Mouse (Mus musculus) liver, embryonic 16.5 days (tissue): ENCODE results near the gene Taf5l. TPM values are rescaled to one million over a fixed set of nuclear protein-coding genes. Genes with fewer than 3 reads are reported as not detected.

Experiments
- ATAC-seq: fragments of 200-750 bp; cut with Nextera tagmentation; 2 replicates; pipeline ENCODE4 v1.8.0; 2017; ENCODE audit warnings: low read depth, mild to moderate bottlenecking, moderate number of reproducible peaks, moderate library complexity
- H3K27ac ChIP-seq: fragments of 300-500 bp; sonication (generic); 2 replicates; pipeline ENCODE4 v1.5.1; 2014; ENCODE audit warnings: mild to moderate bottlenecking, low read length
- H3K27me3 ChIP-seq: fragments of 300-500 bp; sonication (generic); 2 replicates; pipeline ENCODE4 v1.6.1; 2014; ENCODE audit warnings: low read depth, low read length, mixed read lengths; ENCODE audit not compliant: control insufficient read depth, insufficient read depth
- H3K36me3 ChIP-seq: fragments of 300-500 bp; sonication (generic); 2 replicates; pipeline ENCODE4 v1.6.1; 2014; ENCODE audit warnings: mild to moderate bottlenecking; ENCODE audit not compliant: control insufficient read depth, insufficient read depth
- H3K4me1 ChIP-seq: fragments of 300-500 bp; sonication (generic); 2 replicates; pipeline ENCODE4 v1.6.1; 2014; ENCODE audit warnings: low read depth, low read length, mixed read lengths; ENCODE audit not compliant: control insufficient read depth
- H3K4me2 ChIP-seq: fragments of 300-500 bp; sonication (generic); 2 replicates; pipeline ENCODE4 v1.6.1; 2014; ENCODE audit warnings: low read depth, low read length, mixed read lengths
- H3K4me3 ChIP-seq: fragments of 300-500 bp; sonication (generic); 2 replicates; pipeline ENCODE4 v1.5.1; 2014; ENCODE audit warnings: low read depth, mild to moderate bottlenecking, low read length
- H3K9ac ChIP-seq: fragments of 300-500 bp; sonication (generic); 2 replicates; pipeline ENCODE4 v1.6.1; 2014; ENCODE audit warnings: low read depth, low read length
- H3K9me3 ChIP-seq: fragments of 300-500 bp; sonication (generic); replicated peaks from 2 replicates; pipeline ENCODE4 v1.6.1; 2016; ENCODE audit warnings: low read length; ENCODE audit not compliant: control insufficient read depth
- WGBS: fragments of 180-500 bp; shearing (Covaris S2); extraction: QIAGEN DNeasy Blood & Tissue Kit; methylation state at CpG from one replicate; pipeline ENCODE4 v1.1.7; 2014; ENCODE audit not compliant: insufficient replicate concordance; 5-methylcytosine and 5-hydroxymethylcytosine counted together
- polyA plus RNA-seq: library from polyadenylated mRNA; unstranded; fragments of >200 nt; fragmentation: Nextera tagmentation; extraction: Ambion mirVana; gene quantifications from 2 replicates; pipeline ENCODE4 v1.2.1, GENCODE M21; 2015

Taf5l gene
- polyA plus RNA-seq, 1 experiment from 2014 or later, result 19.6 TPM

DNA sequence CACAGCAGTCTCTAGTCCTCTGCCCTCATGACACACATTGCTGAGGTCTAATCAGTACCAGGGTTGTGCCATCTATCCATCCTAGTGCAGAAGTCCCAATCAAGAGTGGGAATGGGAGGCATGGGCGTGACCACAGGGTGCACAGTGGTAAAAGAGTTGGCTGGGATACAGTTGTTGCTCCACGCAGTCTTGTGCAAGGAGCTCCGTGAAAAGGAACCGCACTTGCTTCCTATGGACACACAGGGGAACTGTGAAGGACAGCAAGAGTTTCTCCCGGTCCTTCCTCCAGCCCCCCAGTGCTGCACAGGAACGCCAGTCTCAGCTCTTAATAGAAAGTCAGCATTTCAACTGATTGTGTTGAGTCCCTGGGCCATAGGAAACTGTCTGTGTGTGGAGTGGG lies 61.7 kb downstream of the Taf5l start:
- Histone ChIP-seq H3K27ac (no peak overlapping the region), H3K9me3 (no peaks in the 10 kb centered on the region), H3K4me2 (no peak overlapping the region), H3K27me3 (no peaks in the 10 kb centered on the region), H3K36me3 (peaks cover 99% of the 10 kb centered on the region), H3K9ac (no peak overlapping the region), H3K4me1 (peaks cover 7% of the 10 kb centered on the region), H3K4me3 (no peak overlapping the region)
- ATAC-seq, result no peak
- 88% methylated on average over 6 of the region's 6 CpGs for WGBS

DNA sequence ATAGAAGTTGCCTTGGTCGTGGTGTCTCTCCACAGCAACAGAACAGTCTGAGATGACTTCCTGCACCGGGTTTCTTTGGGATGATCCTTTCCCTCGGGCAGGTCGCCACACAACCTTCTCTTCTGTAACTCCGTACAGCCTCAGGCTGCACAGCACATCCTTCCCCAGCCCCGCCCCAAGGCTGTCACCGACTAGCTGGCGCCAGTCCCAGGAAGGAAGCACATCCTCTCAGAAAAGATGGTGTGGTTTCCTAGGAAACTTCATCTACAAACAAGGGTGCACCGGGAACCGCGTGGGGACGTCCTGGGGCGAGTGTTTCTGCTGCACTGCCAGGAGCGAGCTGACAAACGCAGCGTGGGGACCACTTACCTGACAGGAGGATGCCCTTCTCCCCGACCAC lies 63.1 kb downstream of the Taf5l start:
- Histone ChIP-seq H3K4me3 (no peak overlapping the region), H3K9ac (no peak overlapping the region), H3K36me3 (peaks cover 99% of the 10 kb centered on the region), H3K4me2 (no peak overlapping the region), H3K4me1 (peaks cover 7% of the 10 kb centered on the region), H3K9me3 (no peaks in the 10 kb centered on the region), H3K27ac (no peak overlapping the region), H3K27me3 (no peaks in the 10 kb centered on the region)
- no peak for ATAC-seq
- WGBS, result 82% methylated on average over 17 of the region's 17 CpGs

DNA sequence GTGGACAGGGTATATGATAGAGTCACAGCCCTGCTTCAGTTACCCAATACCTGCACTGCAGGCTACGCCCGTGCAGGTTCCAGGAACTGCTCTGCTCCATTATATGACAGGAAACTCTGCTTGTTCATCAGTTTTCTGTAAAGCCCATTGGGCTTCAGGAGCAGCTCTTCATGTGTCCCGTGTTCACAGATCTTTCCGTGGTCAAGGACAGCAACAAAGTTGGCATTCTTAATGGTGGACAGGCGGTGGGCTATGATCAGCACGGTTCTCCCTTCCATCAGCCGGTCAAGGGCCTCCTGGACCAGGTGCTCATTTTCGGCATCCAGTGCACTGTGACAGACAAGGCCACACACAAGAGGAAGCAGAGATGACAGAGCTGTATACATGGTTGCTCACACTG lies 67.0 kb downstream of the Taf5l start:
- Histone ChIP-seq H3K9ac (no peak overlapping the region), H3K27ac (no peak overlapping the region), H3K9me3 (no peaks in the 10 kb centered on the region), H3K4me3 (no peak overlapping the region), H3K4me2 (no peak overlapping the region), H3K27me3 (no peaks in the 10 kb centered on the region), H3K4me1 (peaks cover 12% of the 10 kb centered on the region), H3K36me3 (peaks cover 81% of the 10 kb centered on the region)
- ATAC-seq, result no peak
- 91% methylated on average over 8 of the region's 8 CpGs for WGBS

DNA sequence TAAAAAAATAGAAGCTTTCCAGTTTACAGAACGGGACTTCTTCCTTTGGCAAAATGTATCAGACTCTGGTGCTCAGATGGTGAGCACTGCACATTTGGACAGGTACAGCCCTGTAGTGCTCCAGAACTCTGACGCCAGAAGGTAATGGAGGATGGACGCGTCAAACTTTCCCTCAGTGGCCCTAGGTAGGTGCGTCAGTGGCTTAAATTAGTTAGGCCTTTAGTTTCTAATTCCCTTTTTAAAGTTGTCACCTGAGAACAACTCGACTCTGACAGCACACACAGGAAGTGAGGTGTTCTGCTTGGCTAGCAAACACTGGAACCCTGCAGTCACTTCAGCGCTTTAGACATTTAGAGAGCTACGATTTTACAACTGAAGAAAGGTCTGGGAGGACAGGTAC lies 67.5 kb downstream of the Taf5l start:
- H3K4me2 ChIP-seq, result no peak overlapping the region

DNA sequence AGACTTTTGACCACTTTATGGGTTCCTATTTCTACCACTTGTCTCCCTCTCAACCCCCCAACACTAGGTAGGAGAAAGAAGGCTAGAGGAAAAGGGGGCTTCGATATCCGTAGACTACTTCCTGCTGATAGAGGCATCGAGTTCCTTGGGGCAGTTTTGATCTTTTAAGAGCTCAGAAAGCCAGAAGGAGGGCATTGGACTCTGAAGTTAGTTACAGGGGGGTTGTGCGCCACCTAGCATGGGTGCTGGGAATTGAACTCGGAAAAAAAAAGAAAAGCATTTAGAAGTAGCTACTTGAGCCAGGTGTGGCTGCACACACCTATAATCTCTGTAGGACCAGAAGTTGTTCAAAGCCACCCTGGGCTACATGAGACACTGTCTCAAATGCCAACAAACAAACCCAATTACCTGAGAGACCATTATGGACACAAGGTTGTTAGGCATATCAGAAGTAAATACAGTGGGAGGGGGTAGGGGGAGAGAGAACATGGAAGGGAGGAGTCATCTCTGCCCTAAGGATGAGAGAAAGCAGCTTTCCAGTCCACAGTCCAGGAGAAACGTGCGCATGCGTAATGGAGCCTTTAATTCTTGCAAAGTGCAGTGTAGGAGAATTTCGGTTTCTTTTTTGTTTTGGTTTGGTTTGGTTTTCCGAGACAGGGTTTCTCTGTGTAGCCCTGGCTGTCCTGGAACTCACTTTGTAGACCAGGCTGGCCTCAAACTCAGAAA lies 71.0 kb downstream of the Taf5l start:
- ATAC-seq, result no peak
- Histone ChIP-seq H3K4me2 (peak overlapping the region; percentile 75), H3K9me3 (no peaks in the 10 kb centered on the region), H3K36me3 (peaks cover 54% of the 10 kb centered on the region), H3K4me1 (peaks cover 15% of the 10 kb centered on the region), H3K27me3 (no peaks in the 10 kb centered on the region), H3K4me3 (peak overlapping the region; percentile 89), H3K27ac (peak overlapping the region; percentile 80), H3K9ac (peak overlapping the region; percentile 82)
- 33% methylated on average over 10 of the region's 10 CpGs for WGBS

More for the DNA sequence above, 67.5 kb downstream of the Taf5l start:
- Histone ChIP-seq H3K27me3 (no peaks in the 10 kb centered on the region), H3K4me3 (no peak overlapping the region), H3K36me3 (peaks cover 76% of the 10 kb centered on the region), H3K9ac (no peak overlapping the region), H3K9me3 (no peaks in the 10 kb centered on the region), H3K4me1 (peaks cover 12% of the 10 kb centered on the region), H3K27ac (no peak overlapping the region)
- no peak for ATAC-seq
- 92% methylated on average over 8 of the region's 8 CpGs for WGBS

DNA sequence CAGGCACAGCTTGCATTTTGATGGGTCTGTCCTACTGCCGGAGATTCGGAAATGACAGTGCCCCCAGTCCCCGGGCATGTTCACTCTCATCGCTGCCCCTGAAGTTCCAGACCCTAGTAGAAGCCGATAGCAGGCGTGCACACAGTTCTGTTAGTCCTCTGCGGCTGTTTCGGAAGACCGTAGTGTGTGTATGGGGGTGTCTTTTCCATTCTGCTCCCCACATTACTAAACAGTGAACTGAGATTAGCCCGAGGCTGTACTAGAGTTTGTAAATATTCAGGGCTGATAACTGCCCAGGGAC lies 71.6 kb downstream of the Taf5l start:
- Histone ChIP-seq H3K9me3 (no peaks in the 10 kb centered on the region), H3K4me2 (peak overlapping the region; percentile 75), H3K4me3 (peak overlapping the region; percentile 89), H3K4me1 (peaks cover 15% of the 10 kb centered on the region), H3K36me3 (peaks cover 51% of the 10 kb centered on the region), H3K27me3 (no peaks in the 10 kb centered on the region), H3K9ac (peak overlapping the region; percentile 82), H3K27ac (peak overlapping the region; percentile 80)
- ATAC-seq, result peak; percentile 40
- 1% methylated on average over 10 of the region's 10 CpGs for WGBS

DNA sequence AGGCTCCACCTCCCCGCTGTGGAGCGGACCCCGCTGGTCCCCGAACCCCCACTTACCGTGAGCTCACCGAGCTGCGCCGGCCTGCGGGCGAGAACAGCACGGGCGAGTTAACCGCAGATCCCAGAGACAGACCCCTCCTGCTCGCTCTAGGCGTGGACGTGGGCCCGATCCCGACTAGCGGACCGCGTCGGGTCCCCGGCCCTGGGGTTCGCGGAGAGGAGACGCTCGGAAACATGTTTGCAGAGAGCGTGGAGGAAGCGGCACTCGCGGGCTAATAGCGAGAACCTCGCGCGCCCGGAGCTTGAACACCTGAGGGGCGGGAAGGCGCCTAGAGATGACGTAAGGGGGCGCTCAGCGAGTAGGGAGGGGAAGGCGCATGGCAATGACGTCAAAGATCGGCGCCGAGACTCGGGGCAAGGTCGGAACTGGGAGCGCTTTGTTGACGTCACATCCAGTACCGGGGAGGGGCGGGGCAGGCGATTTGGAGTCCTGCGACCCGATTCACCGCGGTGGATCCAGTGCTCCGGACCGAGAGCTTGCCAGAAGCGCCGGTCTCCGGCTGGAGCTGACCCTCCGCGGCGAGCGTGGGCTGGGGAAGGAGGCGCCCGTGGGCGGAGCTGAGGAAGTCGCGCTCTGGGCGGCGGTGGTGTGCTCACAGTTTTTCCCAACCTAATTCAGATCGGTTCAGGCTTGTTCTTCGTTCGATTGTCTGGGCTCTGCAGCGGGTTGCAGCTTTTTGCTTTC lies 72.1 kb downstream of the Taf5l start, which contains the start of gene Nup133:
Gene Nup133, minus strand, starts transcription at position 324 of the 744 bp plus-strand sequence.
- Histone ChIP-seq H3K27ac (peak within 1 kb of the TSS; percentile 80), H3K9ac (peak within 1 kb of the TSS; percentile 82), H3K4me2 (peak within 1 kb of the TSS; percentile 75), H3K27me3 (no peaks in the 10 kb centered on the region), H3K4me3 (peak within 1 kb of the TSS; percentile 89), H3K4me1 (peaks cover 15% of the 10 kb centered on the region), H3K36me3 (peaks cover 49% of the 10 kb centered on the region), H3K9me3 (no peaks in the 10 kb centered on the region)
- ATAC-seq, result peak; percentile 82
- WGBS, result under 1% methylated on average over 77 of the region's 77 CpGs
